Mouse (Mus musculus): ENCODE data around the gene Tnfrsf13b. TPM values are rescaled to one million over a fixed set of nuclear protein-coding genes. Genes with fewer than 3 reads are reported as not detected.

Gene Tnfrsf13b
- 0.85 and 3.9 TPM in 2 replicates for total RNA-seq (2021)
- long read RNA-seq, experiment 1, transcript Tnfrsf13b-205 (3 exons, 764 nt): major isoform, 7 of 8 reads
- long read RNA-seq, experiment 1, partial matches to known transcripts: 0 of 8 reads
- long read RNA-seq, experiment 1, other reads (novel, unspliced or antisense): 0 of 8 reads
- long read RNA-seq, experiment 2, partial matches to known transcripts: 0 of 4 reads
- long read RNA-seq, experiment 2, other reads (novel, unspliced or antisense): 0 of 4 reads

DNA sequence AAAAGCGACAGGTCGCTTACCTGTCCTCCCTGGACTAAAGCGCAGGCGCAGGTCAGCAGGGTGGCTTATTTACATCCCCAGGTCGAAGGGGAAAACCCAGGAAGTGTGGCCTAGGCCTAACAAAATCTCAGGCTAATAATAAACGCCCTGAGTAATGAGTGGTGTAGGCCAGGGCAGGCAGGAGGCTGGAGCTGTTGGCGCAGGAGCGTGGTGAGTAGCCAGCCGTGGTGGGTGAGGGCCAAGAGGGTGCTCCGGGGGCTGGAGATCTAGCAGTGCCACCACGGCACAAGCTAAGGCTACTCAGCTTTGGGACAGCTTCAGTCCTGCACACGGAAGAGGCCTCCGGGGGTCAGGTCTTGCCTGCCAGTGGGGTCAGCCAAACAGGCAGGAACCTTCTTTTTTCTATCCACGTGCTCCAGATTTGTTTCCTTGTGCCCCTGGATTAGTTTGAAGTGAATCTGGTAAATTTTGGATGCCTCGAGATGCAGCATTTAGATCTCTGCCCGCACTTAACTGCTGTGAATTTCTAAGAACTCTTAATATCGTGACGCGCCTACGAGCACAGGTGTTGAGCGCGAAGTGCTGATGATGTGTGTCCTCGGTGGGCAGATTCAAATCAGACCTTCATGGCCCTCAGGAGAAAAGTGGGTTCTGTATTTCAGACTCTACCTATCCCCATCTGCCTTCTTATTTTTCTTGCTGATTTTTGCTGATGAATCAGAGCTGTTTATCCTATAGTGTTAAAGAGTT is at the start of gene Tnfrsf13b:
Gene Tnfrsf13b, plus strand, starts transcription at position 150 of the 750 bp plus-strand sequence.
- DNase-seq: no peak

DNA sequence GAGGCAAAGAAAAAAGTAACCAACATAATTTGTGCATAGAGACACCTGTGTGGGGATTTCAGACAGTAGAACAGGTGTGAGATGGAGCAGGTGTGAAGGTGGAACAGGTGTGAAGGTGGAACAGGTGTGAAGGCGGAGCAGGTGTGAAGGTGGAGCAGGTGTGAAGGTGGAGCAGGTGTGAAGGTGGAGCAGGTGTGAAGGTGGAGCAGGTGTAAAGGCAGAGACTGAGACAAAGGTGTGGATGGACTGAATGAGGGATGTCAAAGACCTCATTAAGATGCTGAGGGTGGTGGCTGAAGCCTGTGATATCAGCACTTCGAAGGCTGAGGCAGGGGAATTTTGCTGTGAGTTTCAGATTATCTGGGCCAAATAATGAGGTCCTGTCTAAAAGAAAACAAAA is 44.9 kb upstream of the Tnfrsf13b start:
- DNase-seq: no peak

DNA sequence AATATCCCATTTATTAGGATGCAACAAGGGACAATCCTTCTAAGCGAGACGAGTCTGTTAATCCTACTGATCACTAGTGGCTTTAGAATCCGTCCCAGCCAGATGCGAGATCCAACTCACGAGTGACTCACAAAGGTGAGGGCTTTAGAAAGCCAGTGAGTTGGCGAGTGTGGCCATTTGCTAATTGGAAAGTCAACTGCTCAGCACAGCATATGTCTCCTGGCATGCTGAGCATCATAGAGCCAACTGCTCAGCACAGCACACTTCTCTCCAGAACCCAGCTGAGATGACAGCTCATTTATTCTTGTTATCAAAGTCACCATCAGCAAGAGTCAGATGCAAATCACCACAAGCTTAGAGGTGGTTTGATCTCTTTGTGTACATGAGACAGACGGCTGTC is 36.4 kb upstream of the Tnfrsf13b start:
- no peak for DNase-seq

DNA sequence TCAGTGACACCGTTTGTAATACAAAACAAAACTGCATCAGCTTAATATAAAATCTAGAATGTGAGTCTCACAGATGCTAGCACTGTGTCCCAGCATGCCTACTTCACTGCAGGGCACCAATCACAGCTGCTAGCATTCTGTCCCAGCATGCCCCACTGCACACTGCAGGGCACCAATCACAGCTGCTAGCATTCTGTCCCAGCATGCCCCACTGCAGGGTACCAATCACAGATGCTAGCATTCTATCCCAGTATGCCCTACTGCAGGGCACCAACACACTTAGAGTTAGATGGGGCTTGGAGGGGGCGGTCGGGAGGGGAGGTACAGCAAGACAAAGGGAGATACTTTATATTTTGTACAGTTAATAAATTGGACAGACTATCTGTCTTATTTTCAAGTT is 35.4 kb upstream of the Tnfrsf13b start:
- no peak for DNase-seq

DNA sequence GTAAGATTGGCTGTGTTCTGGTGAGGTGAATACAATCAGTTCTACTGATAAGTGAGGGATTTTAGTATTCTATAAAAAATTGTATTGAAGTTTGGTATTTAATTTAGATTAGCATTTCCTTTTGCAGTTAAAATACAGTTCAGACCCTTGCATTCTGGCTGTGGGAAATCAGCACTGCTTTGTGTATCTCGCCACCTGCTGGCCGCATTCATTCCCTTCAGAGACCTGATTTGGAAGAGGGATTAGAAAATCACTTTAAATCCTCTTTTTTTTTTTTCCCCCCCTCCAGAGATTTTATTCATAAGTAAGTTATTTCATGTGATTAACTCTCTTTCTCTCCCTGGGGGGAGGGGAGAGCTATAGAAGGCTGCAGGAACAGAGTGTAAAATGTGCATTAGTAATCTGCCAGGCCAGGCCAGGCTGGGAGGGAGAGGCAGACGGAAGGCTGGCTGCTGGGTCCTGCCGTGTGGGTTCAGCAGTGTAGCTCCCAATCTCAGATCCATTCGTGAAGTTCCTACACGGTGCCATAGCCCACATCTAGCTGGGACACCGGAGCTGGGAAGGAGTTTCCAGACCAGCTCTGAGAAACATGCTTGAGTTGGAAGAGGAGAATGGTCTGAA is 34.8 kb upstream of the Tnfrsf13b start:
- peak; percentile 81 for DNase-seq

DNA sequence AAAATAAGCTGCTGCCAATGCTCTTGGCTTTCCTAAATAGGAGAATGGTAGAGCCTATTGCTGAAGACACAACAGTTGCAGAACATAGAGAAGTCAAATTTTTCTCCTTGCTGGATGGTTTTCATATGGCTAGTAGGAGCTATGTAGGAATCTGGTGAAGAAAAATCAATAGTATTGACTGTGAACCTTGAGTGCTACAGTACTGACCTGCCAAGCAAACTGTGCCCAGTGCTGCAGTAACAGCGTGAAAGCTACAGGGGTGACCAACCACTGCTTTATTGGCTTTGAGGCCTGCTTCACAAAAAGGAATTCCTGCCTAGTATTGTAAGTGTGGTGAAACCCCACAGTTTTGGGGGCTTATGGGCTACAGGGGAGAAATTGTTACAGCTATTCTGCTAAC is 28.5 kb upstream of the Tnfrsf13b start:
- DNase-seq: no peak

DNA sequence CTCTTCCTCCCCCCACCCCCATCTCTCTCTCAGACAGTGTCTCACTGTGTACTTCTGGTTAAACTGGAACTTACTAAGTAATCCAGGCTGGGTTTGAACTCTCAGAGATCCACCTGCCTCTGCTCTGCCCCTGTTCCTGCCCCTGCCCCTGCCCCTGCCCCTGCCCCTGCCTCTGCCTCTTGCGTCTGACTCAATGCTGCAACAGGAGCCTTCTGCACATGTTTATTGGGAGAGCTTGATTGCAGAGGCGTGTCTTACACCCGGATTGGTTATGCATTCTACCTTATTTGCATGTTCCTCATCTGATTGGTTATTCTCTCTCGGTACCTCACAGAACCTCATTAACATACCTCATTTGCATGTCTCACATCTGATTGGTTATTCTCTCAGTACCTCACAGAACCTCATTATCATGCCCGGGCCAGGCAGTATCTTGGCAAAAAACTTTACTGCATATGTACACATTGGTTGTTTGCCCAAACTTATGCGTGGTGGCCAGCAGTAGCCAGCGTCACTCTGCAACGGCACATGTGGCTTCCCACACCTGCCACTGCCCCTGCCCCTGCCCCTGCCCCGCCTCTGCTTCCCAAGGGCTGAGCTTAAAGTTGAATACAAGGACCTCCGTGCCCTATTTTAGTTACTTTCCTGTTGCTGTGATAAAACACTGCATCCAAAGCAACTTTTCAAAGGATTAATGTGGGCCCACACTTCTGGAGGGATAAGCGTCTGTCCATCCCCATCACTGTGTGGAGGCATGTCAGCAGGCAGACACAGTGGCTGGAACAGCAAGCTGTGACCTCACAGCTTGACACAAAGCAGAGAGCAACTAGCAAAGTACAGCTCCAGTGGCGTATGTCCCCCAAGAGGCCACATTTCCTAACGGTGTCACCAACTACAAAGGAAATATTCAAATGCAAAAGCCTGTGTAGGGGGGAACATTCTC is 23.9 kb upstream of the Tnfrsf13b start:
- no peak for DNase-seq

DNA sequence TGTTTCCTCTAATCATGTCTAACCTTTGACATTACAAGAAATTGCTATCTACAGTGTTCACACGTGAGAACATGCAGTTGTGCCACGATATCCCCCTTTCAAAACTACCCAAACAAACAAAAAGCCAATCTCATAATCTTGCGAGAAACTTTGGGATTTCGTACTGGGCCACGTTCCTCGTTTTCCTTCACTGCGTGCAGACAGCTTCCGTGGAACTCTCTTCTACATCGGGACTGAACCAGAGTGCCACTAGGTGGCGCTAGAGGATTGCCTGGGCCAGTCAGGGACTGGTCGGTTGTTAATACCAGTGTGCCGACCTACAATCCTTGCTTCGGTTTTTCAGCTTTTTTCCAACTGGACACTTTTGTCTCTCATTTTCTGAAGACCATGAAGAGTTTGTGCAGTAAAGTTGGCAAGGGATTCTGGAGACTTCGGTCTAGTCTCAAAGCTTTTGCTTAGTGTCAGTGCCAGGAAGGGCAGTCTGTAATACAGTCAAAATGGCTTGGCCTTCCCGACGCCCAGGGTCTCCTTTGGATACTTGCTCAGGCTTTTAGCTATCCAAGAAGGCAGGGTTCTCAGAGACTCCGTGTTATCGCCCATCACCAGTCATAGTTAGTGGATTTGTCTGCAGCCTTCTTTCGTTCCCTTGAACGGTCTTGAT is 22.2 kb upstream of the Tnfrsf13b start:
- DNase-seq: peak; percentile 95

DNA sequence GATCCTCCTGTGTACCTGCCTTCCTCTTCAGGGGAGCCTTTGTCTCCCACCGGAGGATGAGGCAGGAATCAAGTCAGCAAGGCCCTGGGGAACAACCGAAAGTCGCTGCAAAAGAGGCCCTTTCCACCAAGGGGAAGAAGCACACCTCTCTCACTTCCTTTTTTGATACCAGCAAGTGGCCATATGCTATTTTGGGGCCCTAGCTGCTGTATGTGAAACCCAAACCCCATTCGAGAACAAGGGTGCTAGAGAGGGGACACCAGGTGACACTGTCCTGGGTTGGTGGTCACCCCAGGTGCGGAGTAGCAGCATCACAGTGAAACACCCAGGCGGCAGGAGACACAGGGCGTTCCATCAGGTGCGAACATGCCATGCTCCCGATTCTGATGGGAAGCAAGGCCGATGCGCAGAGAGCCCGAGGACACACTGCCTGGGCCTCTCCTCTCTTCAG is 17.6 kb upstream of the Tnfrsf13b start:
- no peak for DNase-seq

DNA sequence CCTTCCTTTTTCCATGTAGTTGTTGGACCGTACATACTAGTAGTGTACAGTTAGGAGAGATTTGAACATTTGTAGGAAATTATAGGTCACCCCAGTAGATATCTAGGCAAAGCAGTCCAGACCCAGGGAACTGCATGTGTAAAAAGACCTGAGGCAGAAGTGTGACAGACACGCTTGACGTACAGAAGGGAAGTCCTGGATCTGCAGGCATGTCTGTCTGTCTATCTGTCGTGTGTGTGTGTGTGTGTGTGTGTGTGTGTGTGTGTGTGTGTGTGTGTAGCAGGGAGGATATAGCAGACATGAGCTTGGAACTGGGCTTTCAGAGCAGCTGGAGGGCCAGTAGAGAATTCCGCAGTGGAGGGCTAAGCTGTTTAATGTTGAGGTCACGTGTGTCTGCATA is 16.8 kb upstream of the Tnfrsf13b start:
- DNase-seq: no peak

DNA sequence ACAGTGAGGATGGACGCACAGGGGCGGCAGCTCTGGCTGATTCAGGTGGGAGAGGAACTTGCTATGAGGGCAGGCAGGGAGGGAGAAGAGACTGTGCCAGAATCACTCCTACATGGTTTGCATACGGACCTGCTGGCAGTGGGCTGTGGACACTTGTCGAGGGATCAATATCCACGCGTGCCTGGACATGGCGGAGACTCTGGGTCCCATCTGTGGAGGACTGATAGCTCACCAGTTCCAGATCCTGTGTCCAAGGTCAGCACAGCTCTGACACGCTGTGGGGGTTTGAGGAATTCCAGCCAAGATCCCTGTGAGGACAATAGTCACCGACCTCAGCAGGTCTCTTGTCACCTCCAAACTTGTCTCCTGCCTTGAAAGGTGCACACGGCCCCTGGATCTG is 16.4 kb upstream of the Tnfrsf13b start:
- DNase-seq: no peak

DNA sequence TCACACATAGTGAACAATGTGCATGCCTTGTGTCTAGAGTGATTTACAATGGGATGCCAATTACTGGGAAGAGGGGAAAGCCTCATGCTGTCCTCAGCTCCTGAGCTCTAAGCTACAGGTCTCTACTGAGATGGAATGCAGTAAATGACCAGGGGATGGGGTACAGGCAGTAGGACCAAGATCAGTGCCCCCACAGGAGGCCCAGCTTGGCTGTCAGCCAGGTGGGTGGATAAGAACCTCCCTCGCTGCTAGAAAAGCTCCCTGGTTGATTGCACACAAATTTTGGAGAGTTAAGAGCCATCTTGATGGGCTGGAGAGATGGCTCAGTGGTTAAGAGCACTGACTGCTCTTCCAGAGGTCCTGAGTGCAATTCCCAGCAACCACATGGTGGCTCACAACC is 15.6 kb upstream of the Tnfrsf13b start:
- DNase-seq: no peak

DNA sequence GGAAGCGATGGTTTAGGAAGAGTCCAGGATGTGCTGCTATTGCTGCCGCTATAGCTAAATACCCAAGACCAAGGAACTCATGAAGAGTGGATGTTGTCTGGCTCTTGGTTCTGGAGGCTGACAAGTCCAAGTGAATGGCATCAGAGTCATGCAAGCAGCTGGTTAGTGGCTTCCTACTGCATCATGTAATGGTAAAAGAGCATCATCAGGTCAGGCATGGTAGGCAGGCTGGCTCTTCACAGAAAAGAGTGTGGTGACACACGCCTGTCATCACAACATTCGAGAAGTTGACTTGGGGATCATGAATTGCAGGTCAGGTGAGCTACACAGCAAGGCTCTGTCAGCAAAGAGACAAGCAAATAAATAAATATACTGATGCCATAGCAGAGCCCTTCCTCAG is 15.1 kb upstream of the Tnfrsf13b start:
- DNase-seq: no peak

DNA sequence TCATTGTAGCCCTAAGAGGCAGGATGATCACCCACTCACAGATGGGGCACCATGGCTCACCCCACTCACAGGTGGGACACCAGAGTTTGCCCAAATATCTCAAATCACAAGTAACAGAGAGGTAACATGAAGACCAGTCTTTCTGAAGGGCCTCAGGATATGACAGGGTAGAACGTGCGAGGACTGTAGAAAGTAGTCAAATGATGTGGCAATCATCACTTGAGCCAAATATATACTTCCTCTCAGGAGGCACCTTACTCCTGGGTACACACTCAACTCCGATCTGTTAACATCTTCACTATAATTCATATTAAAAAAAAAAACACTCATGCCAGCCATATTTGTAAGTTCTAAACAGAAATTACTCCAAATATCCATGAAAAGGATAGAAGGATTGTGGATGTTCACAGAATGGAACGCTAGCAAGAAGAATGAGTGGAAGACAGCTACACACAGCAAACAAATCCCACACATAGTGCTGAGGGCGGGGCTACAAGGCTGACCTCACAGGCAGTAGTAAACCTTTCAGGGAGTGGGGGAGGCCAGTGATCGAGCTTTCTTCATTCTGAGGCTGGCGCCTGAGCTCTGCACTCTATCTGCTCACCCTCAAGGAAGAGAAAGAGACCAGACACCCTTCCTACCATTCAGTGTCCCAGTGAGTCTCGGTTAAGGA is 14.1 kb upstream of the Tnfrsf13b start:
- no peak for DNase-seq

DNA sequence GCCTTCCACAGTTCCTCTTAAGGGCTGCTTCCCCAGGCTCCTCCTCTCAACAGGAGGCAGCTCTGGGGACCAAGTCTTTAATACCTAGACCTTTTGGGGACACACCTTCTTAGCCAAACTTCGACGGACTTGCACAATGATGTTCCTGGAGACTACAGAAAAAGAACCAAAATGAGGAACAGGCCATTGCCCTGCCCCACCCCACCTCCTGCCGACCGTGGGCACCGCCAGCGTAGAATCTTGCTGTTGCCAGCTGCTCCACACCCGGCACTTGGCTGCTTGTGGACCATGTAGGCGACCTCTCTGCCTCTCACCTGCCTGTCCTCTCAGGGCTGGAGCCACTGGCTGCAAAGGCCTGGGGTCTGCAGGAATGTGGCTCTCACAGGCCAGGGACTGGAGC is 10.3 kb upstream of the Tnfrsf13b start:
- DNase-seq: no peak

DNA sequence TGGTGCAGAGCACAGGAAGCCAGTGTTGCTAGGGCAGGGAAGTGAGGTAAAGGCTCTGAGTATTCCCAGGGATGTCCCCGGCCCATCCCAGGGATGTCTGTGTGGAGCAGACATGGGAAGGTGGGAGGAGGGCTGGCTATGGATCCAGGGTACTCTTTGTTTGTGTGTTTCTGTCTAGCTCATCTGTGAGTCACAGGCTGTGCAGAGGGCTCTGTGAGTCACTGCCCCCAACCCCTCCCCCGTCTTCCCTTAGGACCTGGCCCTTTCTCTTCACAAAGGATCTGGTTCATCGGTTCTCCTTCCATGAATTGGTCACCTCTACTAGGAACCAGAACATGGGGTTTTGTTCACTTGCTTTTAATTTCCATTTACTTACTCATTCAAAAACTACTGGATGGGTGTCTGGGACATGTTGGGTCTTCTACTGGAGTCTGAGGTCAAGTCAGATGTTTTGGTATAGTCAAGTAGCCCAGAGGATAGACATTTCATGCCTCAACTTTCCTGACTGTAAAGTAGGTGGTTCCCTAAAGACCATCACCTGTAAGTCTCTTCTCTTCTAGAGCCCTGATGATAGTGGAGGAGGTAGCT is 6.5 kb upstream of the Tnfrsf13b start:
- DNase-seq: no peak

DNA sequence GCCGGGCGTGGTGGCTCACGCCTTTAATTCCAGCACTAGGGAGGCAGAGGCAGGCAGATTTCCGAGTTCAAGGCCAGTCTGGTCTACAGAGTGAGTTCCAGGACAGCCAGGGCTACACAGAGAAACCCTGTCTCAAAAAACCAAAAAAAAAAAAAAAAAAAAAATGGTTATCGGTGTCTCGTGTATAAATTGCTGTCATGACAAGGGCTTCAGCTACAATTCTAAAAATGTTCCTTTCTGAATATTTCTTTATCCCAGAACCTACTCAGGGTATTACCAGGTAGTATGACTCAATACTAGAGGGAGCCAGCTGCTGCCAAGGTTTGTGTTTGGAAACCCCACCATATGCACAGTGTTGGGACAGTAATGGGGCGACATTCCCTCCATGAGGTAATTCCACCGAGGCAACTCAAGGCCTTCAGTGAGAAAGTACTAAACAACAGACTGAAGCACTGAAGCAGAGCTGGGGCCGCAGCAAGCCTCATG is 4.2 kb upstream of the Tnfrsf13b start:
- no peak for DNase-seq

DNA sequence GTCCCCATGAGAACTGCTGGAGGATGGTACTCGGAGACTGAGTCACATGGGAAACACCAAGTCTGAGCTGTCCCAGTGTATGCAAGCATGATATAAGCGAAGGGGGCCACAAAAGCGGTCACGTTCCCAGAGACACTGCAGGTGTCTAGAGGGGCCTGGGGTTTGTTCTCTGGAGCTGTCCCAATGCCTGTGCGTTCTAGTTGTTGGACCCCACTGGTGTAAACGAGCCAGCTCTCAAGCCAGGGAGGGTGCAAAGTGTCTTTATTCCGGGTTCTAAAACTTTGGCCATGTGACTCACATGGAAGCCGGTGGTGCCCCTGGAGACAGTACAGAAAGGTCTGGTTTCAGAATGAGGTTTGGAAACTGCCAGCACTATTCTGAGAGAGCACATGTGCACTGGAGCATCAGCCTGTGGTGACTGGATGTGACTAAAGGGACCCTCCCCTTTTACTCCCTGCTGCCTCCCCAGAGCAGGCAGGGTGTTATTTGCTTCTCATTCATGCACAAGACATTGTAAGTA is 3.7 kb upstream of the Tnfrsf13b start:
- DNase-seq: no peak

DNA sequence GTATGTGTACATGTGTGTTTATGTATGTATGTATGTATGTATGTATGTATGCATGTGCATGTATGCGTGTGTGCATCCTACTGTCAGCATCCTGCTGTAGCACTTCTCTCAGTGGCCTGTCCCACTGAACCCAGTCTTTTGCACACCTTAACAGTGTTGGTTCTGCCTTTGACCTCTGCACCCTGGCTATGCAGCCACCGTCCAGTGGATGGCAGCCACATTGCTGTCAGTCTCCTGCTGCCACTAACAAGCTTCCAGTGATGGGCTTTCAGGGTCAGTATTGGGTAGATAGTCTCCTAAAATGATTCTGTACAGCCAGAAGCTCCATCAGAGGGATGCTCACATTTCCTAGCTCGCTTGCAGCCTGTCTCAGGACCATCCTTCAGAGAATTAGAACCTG is 2.7 kb upstream of the Tnfrsf13b start:
- no peak for DNase-seq

DNA sequence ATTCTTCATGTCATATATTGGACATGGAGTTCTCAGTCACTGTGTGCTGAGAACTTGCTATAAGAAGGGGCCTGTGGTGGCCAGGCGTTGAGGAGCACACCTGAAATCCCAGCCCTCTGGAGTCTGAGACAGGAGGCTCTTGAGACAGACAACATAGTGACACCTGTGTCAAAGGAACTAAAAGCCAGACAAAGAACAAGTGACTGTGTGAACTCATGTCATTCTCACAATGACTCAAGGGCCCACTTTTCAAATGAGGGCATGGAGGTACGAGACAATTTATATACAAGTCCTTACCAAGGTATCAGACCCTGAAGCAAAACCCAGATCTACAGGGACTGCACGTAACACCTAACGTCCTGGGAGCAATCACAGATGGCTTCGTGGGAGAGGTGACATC is 585 bp upstream of the Tnfrsf13b start:
- no peak for DNase-seq
